Mouse (Mus musculus) gastrocnemius, adult 2 months (tissue): ENCODE data around the gene Zdhhc5. TPM values are rescaled to one million over a fixed set of nuclear protein-coding genes. Genes with fewer than 3 reads are reported as not detected.
A peak's percentile ranks its signal among the peaks of the same experiment; 100 is the strongest.

ENCODE experiments used
- DNase-seq: peaks from one replicate; pipeline ENCODE4 v3.0.0; 2022
- H3K27ac ChIP-seq: fragments of 200-600 bp; 2 replicates; pipeline ENCODE4 v1.8.1; 2022; ENCODE audit warnings: mild to moderate bottlenecking
- H3K4me3 ChIP-seq: fragments of 200-600 bp; 2 replicates; pipeline ENCODE4 v1.8.1; 2022; ENCODE audit warnings: mild to moderate bottlenecking, moderate library complexity
- CTCF ChIP-seq: fragments of 200-600 bp; IDR thresholded peaks from 2 replicates; pipeline ENCODE4 v1.8.1; 2022; ENCODE audit warnings: antibody characterized with exemption, mild to moderate bottlenecking, moderate library complexity
- intact Hi-C: fragments of 180-260 bp; cut with DNase I; formaldehyde crosslinking; loops from one replicate; pipeline ENCODE4 v1.15.1; 2025
- microRNA-seq: library from miRNA; unstranded; fragments of <30 nt; microRNA quantifications from one replicate; pipeline ENCODE4 v1.2.0, GENCODE M21; 2021
- total RNA-seq, 2 experiments: library from RNA; stranded (reverse); gene quantifications; 2 replicates each; pipeline ENCODE4 v1.2.3; 2021

The Zdhhc5 gene
- total RNA-seq, 2 experiments from 2014 or later: 71.9 to 75.1 TPM

DNA sequence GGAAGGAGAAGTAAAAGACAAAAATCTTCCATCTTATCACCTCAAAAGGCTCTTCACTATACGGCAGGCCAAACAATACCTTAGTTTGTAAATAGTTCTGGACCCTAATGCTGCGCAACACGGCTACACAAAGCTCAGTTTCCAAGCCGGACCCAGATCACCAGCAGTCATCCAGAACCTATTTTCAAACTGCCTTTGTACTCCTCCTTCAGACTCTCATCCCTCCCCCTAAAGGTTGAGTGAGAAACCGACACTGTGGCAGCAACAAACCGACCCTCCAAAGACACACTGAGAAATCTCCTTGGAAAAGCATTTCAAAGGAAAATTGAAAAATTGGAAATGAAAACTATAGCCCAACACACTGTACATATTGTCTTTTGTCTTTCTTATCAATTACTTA, 66.6 kb downstream of the Zdhhc5 start:
- DNase-seq: no peak
- intact Hi-C loops: no loop called here
- TF ChIP-seq CTCF: no peak
- Histone ChIP-seq H3K27ac (peak overlapping the region; percentile 98), H3K4me3 (peak overlapping the region; percentile 87)

DNA sequence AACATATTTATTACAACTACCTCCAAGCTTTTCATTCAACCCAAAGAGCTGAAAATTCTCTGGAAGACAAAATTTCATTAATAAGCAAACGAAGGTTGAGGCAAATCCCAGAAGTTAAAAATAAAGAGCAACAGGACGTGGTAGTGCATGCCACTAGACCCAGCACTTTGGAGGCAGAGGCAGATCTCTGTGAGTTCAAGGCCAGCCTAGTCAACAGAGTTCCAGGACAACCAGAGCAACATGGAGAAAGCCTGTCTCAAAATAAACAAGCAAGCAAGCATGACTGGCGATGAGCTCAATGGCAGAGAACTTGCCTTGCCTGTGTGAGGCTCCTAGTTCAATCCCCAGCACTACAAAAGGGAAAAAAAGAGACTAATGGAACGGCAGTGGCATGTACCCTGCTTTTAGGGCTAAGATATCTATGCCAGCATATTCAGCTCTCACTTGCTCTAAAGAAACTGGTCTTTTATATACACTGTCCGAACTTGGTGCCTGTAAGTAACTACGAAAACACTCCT, 67.9 kb downstream of the Zdhhc5 start:
- no peak for TF ChIP-seq CTCF
- H3K4me3 ChIP-seq: peak overlapping the region; percentile 87
- intact Hi-C loops: no loop called here
- H3K27ac ChIP-seq: no peak overlapping the region; the same call in 1 of the 2 replicates
- no peak for DNase-seq

DNA sequence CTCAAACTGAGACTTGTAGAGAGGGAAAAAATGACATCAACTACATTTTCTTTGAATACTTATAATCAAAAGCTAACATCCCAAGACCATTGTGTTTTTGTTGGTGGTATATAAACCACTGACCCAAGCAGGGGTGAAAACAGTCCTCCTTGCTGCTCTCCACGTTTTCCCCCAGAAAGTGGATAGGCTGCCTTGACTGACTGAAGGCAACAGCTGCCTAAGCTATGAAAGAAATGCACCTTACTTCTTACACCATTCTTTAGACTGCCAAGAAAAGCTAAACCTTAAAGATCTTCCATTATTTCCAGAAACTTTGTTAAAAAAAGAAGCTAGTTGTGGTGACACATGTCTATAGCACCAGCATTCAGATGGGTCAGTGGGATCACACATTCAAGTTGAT, 68.8 kb downstream of the Zdhhc5 start:
- TF ChIP-seq CTCF: no peak
- H3K4me3 ChIP-seq: peak overlapping the region; percentile 87
- peak overlapping the region; percentile 46; the same call in 1 of the 2 replicates for H3K27ac ChIP-seq
- intact Hi-C loops: no loop called here
- no peak for DNase-seq

DNA sequence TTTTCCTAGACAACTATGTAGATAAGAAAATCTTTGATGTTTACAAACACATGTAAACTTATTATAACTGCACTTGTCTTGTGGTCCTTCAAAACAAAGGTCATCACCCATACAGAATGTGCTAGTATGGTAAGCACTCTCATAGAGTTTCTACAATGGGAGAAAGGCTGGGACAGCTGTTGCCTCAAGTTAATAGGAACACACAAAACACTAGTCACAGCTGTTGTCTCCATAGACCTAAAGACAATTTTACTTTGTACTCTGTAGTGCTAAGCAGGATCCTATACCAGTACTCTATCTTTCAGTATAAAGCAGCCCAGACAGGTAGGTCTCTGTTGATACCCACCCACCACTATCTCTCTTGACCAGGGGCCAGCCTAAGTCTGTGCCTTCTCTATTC, 74.1 kb downstream of the Zdhhc5 start:
- Histone ChIP-seq H3K4me3 (no peak overlapping the region), H3K27ac (peak overlapping the region; percentile 24; the same call in 1 of the 2 replicates)
- no peak for TF ChIP-seq CTCF
- no peak for DNase-seq
- intact Hi-C loops: no loop called here

DNA sequence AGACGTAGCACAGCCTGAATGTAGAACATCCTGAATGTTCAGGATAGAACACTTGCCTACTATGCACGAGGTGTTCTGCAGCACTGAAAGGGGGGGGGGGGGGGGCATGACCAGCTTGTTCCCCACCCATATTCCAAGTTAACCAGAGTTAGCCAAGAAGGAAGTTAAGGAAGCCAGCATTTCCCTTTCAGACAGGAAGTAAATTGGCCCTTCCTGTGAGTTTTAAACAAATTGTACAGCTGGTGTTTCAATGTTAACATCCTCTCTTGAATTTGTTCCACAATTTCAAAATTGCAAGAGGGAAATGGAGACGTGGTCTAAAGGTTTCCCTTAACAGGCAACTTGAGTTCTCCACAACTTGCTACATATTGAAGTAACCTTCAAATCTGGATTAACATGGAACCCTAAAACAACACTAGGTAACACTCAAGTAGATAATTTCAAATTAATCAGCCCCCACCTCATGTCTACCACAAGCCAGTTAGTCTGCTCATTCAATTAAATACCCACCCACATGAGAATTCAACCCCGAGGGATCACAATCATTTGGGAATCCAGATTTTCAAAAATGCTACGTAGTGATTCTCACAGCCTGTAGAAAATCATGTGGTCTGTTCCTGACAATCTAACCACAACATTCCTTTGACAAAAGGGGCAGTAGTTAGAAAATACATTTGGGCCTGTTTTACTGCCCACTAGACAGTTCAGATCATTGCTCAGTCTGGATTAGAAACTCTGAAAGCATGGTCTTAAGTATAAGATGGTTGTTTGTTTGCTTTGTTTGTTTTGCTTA, 76.4 kb downstream of the Zdhhc5 start:
- intact Hi-C loops: no loop called here
- no peak for TF ChIP-seq CTCF
- peak overlapping the region; percentile 90 for H3K27ac ChIP-seq
- DNase-seq: no peak
- H3K4me3 ChIP-seq: peak overlapping the region; percentile 47

Small RNAs within 50 kb of the gene (microRNA-seq; reads per million reads assigned to microRNA genes)
- 3,128 reads per million, percentile 85 among the genes with 10 or more reads in this experiment for gene Mir130a

Other genes starting within 250 kb of the Zdhhc5 start
- gene Tfpi, start 238.4 kb downstream of the Zdhhc5 start, total RNA-seq: 1 to 10 TPM; 2.1 to 2.2 TPM
- 10 to 100 TPM; 25.8 to 35.1 TPM for gene Ctnnd1, start 64.4 kb downstream of the Zdhhc5 start, total RNA-seq
- gene Btbd18, start 56.1 kb downstream of the Zdhhc5 start, total RNA-seq: not detected
- 10 to 100 TPM; 10.7 to 16.4 TPM for gene Selenoh, start 44.4 kb downstream of the Zdhhc5 start, total RNA-seq
- gene Gm28635, start 37.1 kb downstream of the Zdhhc5 start, total RNA-seq: 1 to 10 TPM; 1.1 to 1.9 TPM
- gene Med19, start 36.8 kb downstream of the Zdhhc5 start, total RNA-seq: 1 to 10 TPM; 6.8 to 7.9 TPM
- gene Tmx2, start 36.0 kb downstream of the Zdhhc5 start, total RNA-seq: 10 to 100 TPM; 34.9 to 73.4 TPM
- 1 to 10 TPM; 4.2 to 5.2 TPM for gene Clp1, start 12.2 kb upstream of the Zdhhc5 start, total RNA-seq
- gene Ypel4, start 18.9 kb upstream of the Zdhhc5 start, total RNA-seq: under 1 TPM; 0.33 to 0.86 TPM
- not detected for gene Gm19426, start 28.5 kb upstream of the Zdhhc5 start, total RNA-seq
- 10 to 100 TPM; 52.3 to 82.6 TPM for gene Serping1, start 60.3 kb upstream of the Zdhhc5 start, total RNA-seq
- 1 to 10 TPM; 2.0 to 3.8 TPM for gene Ube2l6, start 83.6 kb upstream of the Zdhhc5 start, total RNA-seq
- gene Smtnl1, start 107.5 kb upstream of the Zdhhc5 start, total RNA-seq: 100 to 1,000 TPM in 1 of 2 experiments, 10 to 100 TPM in 1; 53.0 to 125 TPM
- gene Timm10, start 111.8 kb upstream of the Zdhhc5 start, total RNA-seq: 10 to 100 TPM; 42.0 to 57.7 TPM
- 10 to 100 TPM in 1 of 2 experiments, 1 to 10 TPM in 1; 6.3 to 11.6 TPM for gene Slc43a1, start 123.7 kb upstream of the Zdhhc5 start, total RNA-seq
- under 1 TPM; 0.28 to 0.41 TPM for gene Rtn4rl2, start 171.5 kb upstream of the Zdhhc5 start, total RNA-seq
- gene Slc43a3, start 221.4 kb upstream of the Zdhhc5 start, total RNA-seq: 10 to 100 TPM; 26.4 to 30.2 TPM